Mouse (Mus musculus) heart, postnatal 0 days (tissue): ENCODE results near the gene Zfp827. TPM values are rescaled to one million over a fixed set of nuclear protein-coding genes. Genes with fewer than 3 reads are reported as not detected.

Experiments used
- ATAC-seq: fragments of 200-750 bp; cut with Nextera tagmentation; 2 replicates; pipeline ENCODE4 v1.8.0; 2017; ENCODE audit warnings: low read depth, moderate number of reproducible peaks, moderate library complexity; ENCODE audit not compliant: insufficient read depth
- DNase-seq: peaks from one replicate; pipeline ENCODE4 v3.0.0-alpha.2; 2016; ENCODE audit warnings: low spot score
- H3K27ac ChIP-seq: fragments of 300-500 bp; sonication (generic); 2 replicates; pipeline ENCODE4 v1.5.1; 2014; ENCODE audit warnings: low read depth, mild to moderate bottlenecking
- H3K27me3 ChIP-seq: fragments of 300-500 bp; sonication (generic); 2 replicates; pipeline ENCODE4 v1.6.1; 2014; ENCODE audit warnings: low read length, mixed read lengths; ENCODE audit not compliant: control insufficient read depth, insufficient read depth
- H3K36me3 ChIP-seq: fragments of 300-500 bp; sonication (generic); replicated peaks from 2 replicates; pipeline ENCODE4 v1.6.1; 2014; ENCODE audit warnings: low read length, mixed read lengths; ENCODE audit not compliant: control insufficient read depth, insufficient read depth
- H3K4me1 ChIP-seq: fragments of 300-500 bp; sonication (generic); 2 replicates; pipeline ENCODE4 v1.6.1; 2014; ENCODE audit warnings: antibody characterized with exemption; ENCODE audit not compliant: control insufficient read depth, insufficient read depth
- H3K4me2 ChIP-seq: fragments of 300-500 bp; sonication (generic); 2 replicates; pipeline ENCODE4 v1.6.1; 2014; ENCODE audit warnings: low read depth, mild to moderate bottlenecking, low read length, moderate library complexity
- H3K4me3 ChIP-seq: fragments of 300-500 bp; sonication (generic); 2 replicates; pipeline ENCODE4 v1.5.1; 2014; ENCODE audit warnings: low read depth, low read length
- H3K9ac ChIP-seq: fragments of 300-500 bp; sonication (generic); replicated peaks from 2 replicates; pipeline ENCODE4 v1.6.1; 2014; ENCODE audit warnings: low read depth, low read length, mixed read lengths
- H3K9me3 ChIP-seq: fragments of 300-500 bp; sonication (generic); replicated peaks from 2 replicates; pipeline ENCODE4 v1.6.1; 2016; ENCODE audit warnings: low read length; ENCODE audit not compliant: control insufficient read depth
- CTCF ChIP-seq: IDR thresholded peaks from 2 replicates; pipeline ENCODE4 v1.5.1; 2016; ENCODE audit warnings: antibody characterized with exemption, control low read depth, low read depth
- EP300 ChIP-seq: IDR thresholded peaks from 2 replicates; pipeline ENCODE4 v1.6.1; 2016; ENCODE audit warnings: antibody characterized with exemption, low read depth
- WGBS: fragments of 180-500 bp; shearing (Covaris S2); extraction: QIAGEN DNeasy Blood & Tissue Kit; methylation state at CpG from one replicate; pipeline ENCODE4 v1.1.7; 2014; 5-methylcytosine and 5-hydroxymethylcytosine counted together
- polyA plus RNA-seq: library from polyadenylated mRNA; unstranded; fragments of >200 nt; fragmentation: Nextera tagmentation; extraction: Ambion mirVana; gene quantifications from 2 replicates; pipeline ENCODE4 v1.2.1, GENCODE M21; 2015
- total RNA-seq: library from RNA; depleted of rRNA; stranded (reverse); fragments of >200 nt; gene quantifications from 2 replicates; pipeline ENCODE4 v1.2.3, GENCODE M21; 2014; ENCODE audit warnings: low replicate concordance

Zfp827 gene
- total and polyA plus RNA-seq, 2 experiments from 2014 or later = 4.8 to 22.7 TPM

- Histone ChIP-seq H3K27me3 (no peaks in the 10 kb centered on the region), H3K4me2 (no peak overlapping the region), H3K4me1 (no peaks in the 10 kb centered on the region), H3K36me3 (peaks cover 15% of the 10 kb centered on the region), H3K9me3 (no peaks in the 10 kb centered on the region), H3K9ac (no peak overlapping the region), H3K4me3 (no peak overlapping the region), H3K27ac (no peak overlapping the region)
- WGBS = 75% methylated on average over 4 of the region's 4 CpGs
- no peak for ATAC-seq
- DNase-seq = no peak
- TF ChIP-seq EP300 (no peak), CTCF (no peak)
Measured at GRCm38 (mm10) chr8:79196481-79196880, 168.2 kb downstream of the Zfp827 start.

GRCm38 (mm10) chr8:79198675-79199074, 170.4 kb downstream of the Zfp827 start:
- no peak overlapping the region for H3K27ac ChIP-seq
- WGBS = 76% methylated on average over 3 of the region's 3 CpGs
- no peaks in the 10 kb centered on the region for H3K27me3 ChIP-seq
- no peak overlapping the region for H3K4me3 ChIP-seq
- no peaks in the 10 kb centered on the region for H3K36me3 ChIP-seq
- no peak for ATAC-seq
- TF ChIP-seq EP300 = no peak
- TF ChIP-seq CTCF = no peak
- no peak overlapping the region for H3K4me2 ChIP-seq
- DNase-seq = no peak
- H3K9me3 ChIP-seq = no peaks in the 10 kb centered on the region
- H3K4me1 ChIP-seq = no peaks in the 10 kb centered on the region
- H3K9ac ChIP-seq = no peak overlapping the region

- Histone ChIP-seq H3K4me1 (no peaks in the 10 kb centered on the region), H3K9me3 (no peaks in the 10 kb centered on the region), H3K36me3 (no peaks in the 10 kb centered on the region), H3K27me3 (no peaks in the 10 kb centered on the region), H3K9ac (no peak overlapping the region), H3K4me2 (no peak overlapping the region), H3K4me3 (no peak overlapping the region), H3K27ac (no peak overlapping the region)
- DNase-seq = no peak
- TF ChIP-seq CTCF = no peak
- TF ChIP-seq EP300 = no peak
- 79% methylated on average over 11 of the region's 11 CpGs for WGBS
- ATAC-seq = no peak
Measured at GRCm38 (mm10) chr8:79201446-79202147, 173.4 kb downstream of the Zfp827 start.

- Histone ChIP-seq H3K4me1 (peaks cover 38% of the 10 kb centered on the region), H3K4me2 (no peak overlapping the region), H3K9me3 (no peaks in the 10 kb centered on the region), H3K27ac (peak overlapping the region; percentile 97), H3K9ac (no peak overlapping the region), H3K27me3 (no peaks in the 10 kb centered on the region), H3K4me3 (no peak overlapping the region), H3K36me3 (no peaks in the 10 kb centered on the region)
- 30% methylated on average over 4 of the region's 4 CpGs for WGBS
- TF ChIP-seq EP300 (no peak), CTCF (no peak)
- peak; percentile 56 for DNase-seq
- ATAC-seq = peak; percentile 18
Measured at GRCm38 (mm10) chr8:79206895-79207294, 178.7 kb downstream of the Zfp827 start.

GRCm38 (mm10) chr8:79208181-79208580, 179.9 kb downstream of the Zfp827 start:
- H3K27me3 ChIP-seq = no peaks in the 10 kb centered on the region
- WGBS = 61% methylated on average over 3 of the region's 3 CpGs
- DNase-seq (no peak), ATAC-seq (no peak)
- no peaks in the 10 kb centered on the region for H3K36me3 ChIP-seq
- H3K4me1 ChIP-seq = peaks cover 38% of the 10 kb centered on the region
- TF ChIP-seq CTCF (no peak), EP300 (no peak)
- peak overlapping the region; percentile 60; the same call in 1 of the 2 replicates for H3K4me2 ChIP-seq
- H3K4me3 ChIP-seq = no peak overlapping the region
- H3K9ac ChIP-seq = no peak overlapping the region
- no peaks in the 10 kb centered on the region for H3K9me3 ChIP-seq
- peak overlapping the region; percentile 97 for H3K27ac ChIP-seq
